Mouse (Mus musculus) cerebellum, adult 11-12 months (tissue): ENCODE data around the gene Pirb.
A peak's percentile ranks its signal among the peaks of the same experiment; 100 is the strongest.

Experiments used
- DNase-seq: peaks from one replicate; pipeline ENCODE4 v3.0.0; 2022

Pirb gene

GRCm38 (mm10) chr7:3692382-3692986 is 27.7 kb downstream of the Pirb start, which contains the start of gene Tsen34:
Gene Tsen34, plus strand, starts transcription at chr7:3692863.
- DNase-seq, result no peak

DNA sequence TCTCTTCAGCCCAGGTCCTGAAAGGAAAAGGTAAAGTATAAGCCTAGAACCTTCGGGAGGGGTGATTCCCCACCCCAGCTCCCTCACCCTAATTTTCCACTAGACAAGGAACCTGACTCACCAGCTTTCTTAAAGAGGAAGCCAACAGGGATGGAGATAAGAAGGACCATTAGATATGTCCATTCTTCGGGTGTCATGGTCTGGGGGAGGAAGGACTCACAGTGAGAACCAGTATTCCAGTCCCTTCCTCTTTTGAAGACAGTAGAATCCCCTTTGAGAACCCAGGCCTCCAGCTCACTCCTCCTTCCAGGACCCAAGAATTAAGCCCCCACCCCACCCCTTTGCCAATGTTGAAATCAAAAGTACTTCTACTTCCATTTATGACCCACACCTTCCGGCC is 28.3 kb downstream of the Pirb start:
- DNase-seq, result no peak

DNA sequence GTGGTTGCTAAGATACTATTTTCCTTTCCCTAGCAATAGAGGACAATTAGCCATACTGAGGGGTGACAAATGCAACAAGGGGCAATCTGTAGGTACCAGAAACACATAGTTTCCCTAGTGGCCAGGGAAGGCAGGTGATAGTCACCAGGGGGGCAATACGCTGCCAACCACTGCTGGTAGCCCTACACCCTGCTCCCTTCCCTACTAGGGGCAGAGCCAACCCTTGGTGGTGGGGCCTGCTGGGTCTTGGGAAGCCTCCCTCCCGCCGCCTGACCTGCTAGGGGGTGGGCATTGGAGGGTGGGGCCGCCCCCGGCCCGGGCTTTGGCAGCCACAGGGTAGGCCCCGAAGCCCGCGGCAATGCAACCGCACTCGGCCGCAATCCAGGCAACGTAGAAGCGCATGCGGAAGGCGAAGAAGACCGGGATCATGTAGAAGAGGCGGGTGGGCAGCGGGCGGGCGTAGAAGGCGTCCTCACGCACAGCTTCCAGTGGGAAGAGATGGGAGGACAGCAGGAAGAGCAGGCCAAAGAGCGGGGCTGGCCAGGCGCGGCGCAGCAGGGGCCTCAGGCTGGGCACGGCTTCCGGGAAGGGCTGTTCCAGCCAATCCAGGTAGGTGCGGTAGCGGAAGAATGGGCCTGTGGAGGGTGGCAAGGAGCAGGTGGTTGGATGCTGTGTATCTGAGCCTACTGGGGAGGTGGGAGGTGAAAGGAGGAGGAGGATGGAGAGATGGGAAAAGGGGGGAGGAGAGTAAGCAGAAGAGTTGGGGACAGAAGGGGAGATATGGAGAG is 34.6 kb downstream of the Pirb start:
- DNase-seq, result peak; percentile 82

- DNase-seq, result no peak
These were observed 35.5 kb downstream of the Pirb start for GRCm38 (mm10) chr7:3684698-3685097.

DNA sequence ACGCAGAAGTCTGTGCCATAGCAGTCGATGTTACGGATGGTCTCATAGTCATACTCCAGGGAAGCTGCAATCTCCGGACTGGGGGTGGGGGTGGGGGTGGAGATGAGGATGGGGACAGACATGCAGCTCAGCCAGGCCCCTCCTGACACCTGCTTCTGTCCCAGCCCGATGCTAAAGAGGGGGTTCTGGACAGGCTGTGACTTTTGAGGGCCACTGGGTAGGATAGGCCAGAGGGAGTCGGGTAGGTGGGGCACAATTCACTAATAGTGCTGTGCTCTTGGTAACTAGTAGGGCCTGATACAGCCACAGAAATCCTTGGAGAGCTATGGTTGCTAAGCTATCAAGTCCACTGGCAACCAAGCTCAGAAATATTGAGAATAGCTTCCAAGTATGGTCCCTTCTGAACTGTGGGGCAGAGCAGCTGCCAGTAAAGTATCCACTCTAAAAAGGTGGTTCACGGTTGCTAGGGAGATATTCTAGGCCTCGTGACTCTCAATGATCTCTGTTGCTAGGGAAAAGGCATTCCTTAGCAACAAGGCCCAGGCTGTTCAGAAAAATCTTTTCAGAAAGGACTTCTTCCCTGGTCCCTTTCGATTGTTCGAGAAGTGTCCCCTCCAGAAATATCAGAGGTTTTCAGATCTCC is 36.2 kb downstream of the Pirb start:
- DNase-seq, result no peak

DNA sequence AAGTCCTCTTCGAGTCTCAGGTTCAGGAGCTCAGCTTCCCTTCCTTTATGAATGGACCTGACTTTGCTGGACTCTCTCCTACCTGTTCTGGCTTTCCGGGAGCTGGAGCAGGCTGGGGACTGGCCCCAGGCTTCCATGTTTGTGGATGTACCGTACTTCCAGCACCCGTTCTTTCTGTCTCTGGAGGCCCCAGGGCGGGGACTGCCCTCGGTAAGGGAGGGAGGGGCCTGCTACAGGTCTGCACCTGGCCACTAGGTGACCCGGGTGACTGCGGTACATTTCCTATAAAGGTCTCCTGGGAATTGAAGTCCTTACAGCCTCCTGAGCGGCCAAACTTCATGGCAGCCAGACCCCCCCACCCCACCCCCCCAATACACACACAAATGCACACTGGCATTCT is 42.8 kb downstream of the Pirb start, which contains the start of gene Tmc4:
TSS of gene Tmc4 (minus strand) at position 212 of the 400 bp plus-strand sequence.
- no peak for DNase-seq

- DNase-seq, result no peak
These were observed 43.8 kb downstream of the Pirb start for GRCm38 (mm10) chr7:3676371-3676770.

DNA sequence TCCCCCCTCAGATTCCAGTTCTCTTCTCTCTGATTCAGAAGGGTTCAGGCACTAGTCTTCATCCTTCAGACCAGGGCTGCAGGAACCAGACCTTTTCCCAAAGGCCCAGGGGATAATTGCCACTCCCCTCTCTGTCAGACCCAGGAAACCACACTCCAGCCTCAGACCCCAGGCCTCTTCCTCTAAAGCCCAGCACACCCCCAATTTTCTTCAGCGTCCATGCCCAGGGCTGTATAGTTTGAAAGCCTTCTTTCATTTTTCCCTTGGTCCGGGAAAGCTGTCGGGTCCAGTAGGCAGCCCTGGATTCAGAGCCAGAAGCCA is 45.0 kb downstream of the Pirb start:
- no peak for DNase-seq

DNA sequence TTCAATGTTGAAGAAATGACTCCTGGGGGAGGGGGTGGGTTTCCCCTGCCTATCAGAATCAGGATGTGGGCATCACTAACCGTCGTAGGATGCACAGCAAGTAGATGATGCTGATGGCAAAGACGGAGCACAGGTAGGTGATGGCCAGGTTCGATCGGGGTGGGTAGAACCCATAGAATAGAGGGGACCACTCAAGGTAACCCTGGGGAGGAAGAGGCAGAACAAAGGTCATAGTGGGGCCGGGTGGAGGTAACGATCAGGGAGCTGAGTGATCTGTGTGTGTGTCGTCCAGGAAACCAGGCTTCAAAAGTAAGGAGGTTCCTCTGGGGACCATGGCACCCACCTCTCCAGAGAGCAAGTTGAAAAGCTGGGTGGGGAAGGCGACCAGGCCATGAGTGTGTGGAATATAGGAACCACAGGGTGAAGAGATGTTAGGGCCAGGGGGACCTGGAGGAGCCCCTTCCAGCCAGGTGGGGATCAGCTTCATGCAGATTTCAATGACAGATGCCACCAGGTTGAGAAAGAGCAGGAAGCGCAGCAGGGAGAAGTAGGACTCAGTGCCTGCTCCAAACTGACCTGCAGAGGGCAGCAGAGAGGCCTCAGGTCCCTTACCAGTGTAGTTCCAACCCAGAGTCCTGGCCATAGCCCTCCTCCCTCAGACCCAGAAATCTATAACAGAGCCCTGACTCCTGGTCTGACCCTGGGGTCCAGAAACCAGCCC is 45.5 kb downstream of the Pirb start:
- DNase-seq, result peak; percentile 76

DNA sequence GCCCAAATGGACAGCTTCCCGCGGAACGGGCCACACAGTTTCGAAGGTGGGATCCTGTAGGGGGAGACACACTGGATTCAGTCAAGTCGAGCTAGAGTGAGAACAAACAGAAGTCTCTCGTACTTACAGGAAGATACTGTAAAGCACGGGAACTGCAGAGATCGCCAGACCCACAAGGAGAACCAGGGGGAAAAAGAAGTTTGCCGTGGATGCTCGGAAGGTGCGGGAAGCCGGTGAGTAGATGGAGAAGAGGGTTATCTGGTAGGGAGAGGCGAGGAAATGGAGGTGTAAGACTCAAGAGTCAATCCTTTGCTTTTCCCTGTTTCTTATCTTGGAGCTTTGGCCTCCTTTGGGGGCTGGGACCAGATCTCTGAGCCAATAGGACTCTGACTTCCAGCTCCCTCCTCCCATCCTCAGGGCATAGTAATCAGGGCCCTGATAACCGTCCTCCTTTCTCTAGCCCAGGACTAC is 53.2 kb downstream of the Pirb start:
- DNase-seq, result no peak

- peak; percentile 97 for DNase-seq
These were observed 54.7 kb downstream of the Pirb start, which contains the start of gene Leng1 for GRCm38 (mm10) chr7:3665215-3666114. Gene Leng1, minus strand, starts transcription at chr7:3665840.

- no peak for DNase-seq
These were observed 55.5 kb downstream of the Pirb start for GRCm38 (mm10) chr7:3664524-3665214.
